Mouse (Mus musculus) neutrophil, adult 5-6 weeks (primary cell): ENCODE measurements around the gene Wdr24. TPM values are rescaled to one million over a fixed set of nuclear protein-coding genes. Genes with fewer than 3 reads are reported as not detected.
"Not testable (repeated sequence)": the region's sequence is repeated elsewhere in the genome, so short reads cannot be mapped to it uniquely, and the experiment has no call there.

ENCODE experiments used
- ATAC-seq: fragments of 151-379, 151-347 bp; 2 replicates; pipeline ENCODE4 v1.8.0; 2017; ENCODE audit warnings: mild to moderate bottlenecking, moderate TSS enrichment; ENCODE audit not compliant: insufficient number of reproducible peaks, poor library complexity, low FRiP score, severe bottlenecking; ENCODE audit errors: extremely low read depth
- total RNA-seq: library from RNA; stranded (forward); fragments of 200-1000 nt; gene quantifications from 2 replicates; pipeline ENCODE4 v1.2.3, GENCODE M21; 2017

Gene Wdr24
- total RNA-seq, 1 experiment from 2014 or later: 13.4 TPM

- ATAC-seq: no peak
Observed at GRCm38 (mm10) chr17:25869954-25870353, 46.5 kb downstream of the Wdr24 start.

GRCm38 (mm10) chr17:25871566-25871965, 48.1 kb downstream of the Wdr24 start:
- not testable (repeated sequence) for ATAC-seq

- no peak for ATAC-seq
Observed at GRCm38 (mm10) chr17:25872676-25873075, 49.2 kb downstream of the Wdr24 start.

- no peak for ATAC-seq
Observed at GRCm38 (mm10) chr17:25873405-25874147, 50.1 kb downstream of the Wdr24 start.

GRCm38 (mm10) chr17:25874148-25874720, 50.8 kb downstream of the Wdr24 start:
- no peak for ATAC-seq

- peak; percentile 63 for ATAC-seq
Observed at GRCm38 (mm10) chr17:25874721-25875170, 51.3 kb downstream of the Wdr24 start, which contains the start of gene Mettl26. Mettl26 (plus strand) TSS chr17:25875074.

- peak; percentile 54 for ATAC-seq
Observed at GRCm38 (mm10) chr17:25875171-25876136, 52.0 kb downstream of the Wdr24 start.

GRCm38 (mm10) chr17:25876347-25876915, 53.0 kb downstream of the Wdr24 start:
- no peak for ATAC-seq

GRCm38 (mm10) chr17:25877025-25877424, 53.6 kb downstream of the Wdr24 start:
- ATAC-seq: no peak

GRCm38 (mm10) chr17:25877741-25878610, 54.5 kb downstream of the Wdr24 start:
- ATAC-seq: no peak

Other genes starting within 250 kb of the Wdr24 start
- gene Lmf1, start 244.5 kb upstream of the Wdr24 start, total RNA-seq: 10.9 and 11.8 TPM in 2 replicates
- not detected in 2 replicates for gene Gng13, start 106.5 kb upstream of the Wdr24 start, total RNA-seq
- gene Chtf18, start 96.2 kb upstream of the Wdr24 start, total RNA-seq: 1.5 and 2.3 TPM in 2 replicates
- gene Rpusd1, start 96.0 kb upstream of the Wdr24 start, total RNA-seq: 1.7 and 2.2 TPM in 2 replicates
- not detected in 2 replicates for gene Mslnl, start 87.6 kb upstream of the Wdr24 start, total RNA-seq
- gene Msln, start 69.2 kb upstream of the Wdr24 start, total RNA-seq: 1.6 TPM in 1 of 2 replicates, not detected in the other
- 36.2 and 41.3 TPM in 2 replicates for gene Narfl, start 49.9 kb upstream of the Wdr24 start, total RNA-seq
- gene Haghl, start 38.0 kb upstream of the Wdr24 start, total RNA-seq: 21.5 and 24.7 TPM in 2 replicates
- gene Ccdc78, start 37.0 kb upstream of the Wdr24 start, total RNA-seq: 0.25 TPM in 1 of 2 replicates, not detected in the other
- gene Fam173a, start 30.7 kb upstream of the Wdr24 start, total RNA-seq: 23.6 and 33.3 TPM in 2 replicates
- not detected in 2 replicates for gene AC134908.4, start 28.0 kb upstream of the Wdr24 start, total RNA-seq
- gene Metrn, start 26.5 kb upstream of the Wdr24 start, total RNA-seq: 3.5 and 4.4 TPM in 2 replicates
- not detected in 2 replicates for gene Fbxl16, start 14.5 kb upstream of the Wdr24 start, total RNA-seq
- gene Jmjd8, start 5.2 kb downstream of the Wdr24 start, total RNA-seq: 10.9 and 11.0 TPM in 2 replicates
- 74.8 and 79.7 TPM in 2 replicates for gene Stub1, start 9.8 kb downstream of the Wdr24 start, total RNA-seq
- 1.5 TPM in 1 of 2 replicates, not detected in the other for gene Rhbdl1, start 13.7 kb downstream of the Wdr24 start, total RNA-seq
- 3.4 and 5.6 TPM in 2 replicates for gene Gm20683, start 18.1 kb downstream of the Wdr24 start, total RNA-seq
- 34.6 and 37.0 TPM in 2 replicates for gene Rhot2, start 21.2 kb downstream of the Wdr24 start, total RNA-seq
- 7.4 and 8.4 TPM in 2 replicates for gene Wdr90, start 37.9 kb downstream of the Wdr24 start, total RNA-seq
- gene Mcrip2, start 45.1 kb downstream of the Wdr24 start, total RNA-seq: 1.2 TPM in 1 of 2 replicates, not detected in the other
- gene Mettl26, start 51.4 kb downstream of the Wdr24 start, total RNA-seq: 5.8 and 7.1 TPM in 2 replicates
- 2.0 and 3.0 TPM in 2 replicates for gene Wfikkn1, start 57.2 kb downstream of the Wdr24 start, total RNA-seq
- 6.5 and 7.8 TPM in 2 replicates for gene Rab40c, start 96.1 kb downstream of the Wdr24 start, total RNA-seq
- gene Pigq, start 121.3 kb downstream of the Wdr24 start, total RNA-seq: 23.3 and 28.6 TPM in 2 replicates
- not detected in 2 replicates for gene Nhlrc4, start 121.3 kb downstream of the Wdr24 start, total RNA-seq
- not detected in 2 replicates for gene A930017K11Rik, start 128.9 kb downstream of the Wdr24 start, total RNA-seq
- gene Capn15, start 162.2 kb downstream of the Wdr24 start, total RNA-seq: 9.2 and 10.2 TPM in 2 replicates
- gene Rab11fip3, start 245.9 kb downstream of the Wdr24 start, total RNA-seq: 2.8 and 3.7 TPM in 2 replicates